Mouse (Mus musculus): Measurements from ENCODE around the gene Ahnak2. TPM values are rescaled to one million over a fixed set of nuclear protein-coding genes. Genes with fewer than 3 reads are reported as not detected.
A peak's percentile ranks its signal among the peaks of the same experiment; 100 is the strongest.

Gene Ahnak2
- total RNA-seq, 2 experiments from 2014 or later = 9.4 to 13.5 TPM

- no peak for DNase-seq
Measured at GRCm38 (mm10) chr12:112760154-112760926, 42.1 kb downstream of the Ahnak2 start, which contains the start of gene Pld4. Gene Pld4 (plus strand): TSS chr12:112760655.

GRCm38 (mm10) chr12:112759471-112759870 is 43.0 kb downstream of the Ahnak2 start:
- DNase-seq = no peak

GRCm38 (mm10) chr12:112757896-112758295 is 44.6 kb downstream of the Ahnak2 start:
- no peak for DNase-seq

- no peak for DNase-seq
Measured at GRCm38 (mm10) chr12:112755900-112756299, 46.6 kb downstream of the Ahnak2 start.

- DNase-seq = no peak
Measured at GRCm38 (mm10) chr12:112752399-112752798, 50.1 kb downstream of the Ahnak2 start.

- no peak for DNase-seq
Measured at GRCm38 (mm10) chr12:112750976-112751375, 51.5 kb downstream of the Ahnak2 start.

- DNase-seq = no peak
Measured at GRCm38 (mm10) chr12:112747606-112747970, 54.9 kb downstream of the Ahnak2 start.

GRCm38 (mm10) chr12:112746808-112747605 is 55.5 kb downstream of the Ahnak2 start:
- DNase-seq = peak; percentile 48

GRCm38 (mm10) chr12:112746461-112746807 is 56.0 kb downstream of the Ahnak2 start:
- no peak for DNase-seq

GRCm38 (mm10) chr12:112745716-112746115 is 56.7 kb downstream of the Ahnak2 start:
- no peak for DNase-seq

GRCm38 (mm10) chr12:112744891-112745580 is 57.4 kb downstream of the Ahnak2 start:
- no peak for DNase-seq

GRCm38 (mm10) chr12:112744211-112744610 is 58.2 kb downstream of the Ahnak2 start:
- no peak for DNase-seq

- peak; percentile 86 for DNase-seq
Measured at GRCm38 (mm10) chr12:112743168-112743975, 59.1 kb downstream of the Ahnak2 start.

GRCm38 (mm10) chr12:112742768-112743167 is 59.7 kb downstream of the Ahnak2 start:
- no peak for DNase-seq

GRCm38 (mm10) chr12:112739023-112739568 is 63.4 kb downstream of the Ahnak2 start:
- DNase-seq = no peak

GRCm38 (mm10) chr12:112738281-112739022 is 64.0 kb downstream of the Ahnak2 start:
- DNase-seq = no peak

- peak; percentile 82 for DNase-seq
Measured at GRCm38 (mm10) chr12:112737761-112738160, 64.7 kb downstream of the Ahnak2 start.

GRCm38 (mm10) chr12:112737081-112737480 is 65.4 kb downstream of the Ahnak2 start:
- DNase-seq = no peak

- DNase-seq = no peak
Measured at GRCm38 (mm10) chr12:112736636-112736925, 65.9 kb downstream of the Ahnak2 start.

- no peak for DNase-seq
Measured at GRCm38 (mm10) chr12:112735896-112736635, 66.4 kb downstream of the Ahnak2 start.
